Comparison of ENCODE assay signal across 9 mouse cellular contexts in the genomic region with DNA sequence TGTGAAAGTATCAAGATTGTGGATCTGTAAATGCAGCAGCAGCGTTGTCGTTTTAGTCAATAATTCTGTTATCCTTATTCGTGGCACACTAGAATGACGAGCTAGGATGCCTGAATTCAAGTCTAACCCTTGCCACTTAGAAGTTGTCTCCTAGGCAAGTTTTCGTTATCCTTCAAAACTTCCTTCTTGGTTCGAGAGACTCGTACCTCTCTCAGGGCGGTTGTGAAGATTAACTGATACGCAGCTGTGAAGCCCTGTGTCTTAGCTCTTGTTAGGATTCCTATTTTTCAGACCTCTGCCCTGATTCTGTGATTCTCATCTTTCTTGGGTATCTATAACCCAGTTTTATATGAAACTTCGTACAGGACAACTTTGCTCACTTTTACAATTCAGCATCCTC. TPM values are rescaled to one million over a fixed set of nuclear protein-coding genes. Genes with fewer than 3 reads are reported as not detected.
A peak's percentile ranks its signal among the peaks of the same experiment; 100 is the strongest.
DNase-seq lines count a peak whose midpoint lies in the region; ATAC-seq and TF ChIP-seq lines count a peak whose summit lies in the region.
"Had no signal": no experiment of that assay in that cellular context is flagged by ENCODE, and none has a peak within 500 bp of the region (broad histone marks: within the 10 kb centered on the region; RNA-seq: fewer than 3 reads in every experiment).

No protein-coding gene starts in this region.

- no peaks in the 10 kb centered on the region for H3K9me3 ChIP-seq in forebrain, embryonic 14.5 days (replicated peaks; ENCODE audit: control insufficient read depth, low read length)
- H3K9me3 ChIP-seq in liver, embryonic 13.5 days (replicated peaks): no peaks in the 10 kb centered on the region

- H3K27ac ChIP-seq in forebrain, embryonic 14.5 days (ENCODE audit: low read depth, low read length): no peak overlapping the region
- peak overlapping the region; percentile 87; the same call in 1 of the 2 replicates for H3K27ac ChIP-seq in liver, embryonic 13.5 days

- H3K79me3 ChIP-seq in C2C12 (ENCODE audit: low read depth): peaks cover 33% of the 10 kb centered on the region

- peak overlapping the region; percentile 82; the same call in 1 of the 2 replicates for H3K9ac ChIP-seq in forebrain, embryonic 14.5 days (ENCODE audit: low read length)
- peak overlapping the region; percentile 91 for H3K9ac ChIP-seq in liver, embryonic 13.5 days

- ATAC-seq in forebrain, embryonic 14.5 days: no peak
- ATAC-seq in liver, embryonic 13.5 days (ENCODE audit: low read depth): no peak

- peak; percentile 58 for DNase-seq in heart, adult 11 months
- DNase-seq in heart, postnatal 10 days: no peak
- DNase-seq in forebrain, embryonic 14.5 days (ENCODE audit: low spot score): no peak
- no peak for DNase-seq in liver, embryonic 13.5 days
- DNase-seq in adrenal gland, adult 8-10 months: no peak
- no peak for DNase-seq in adrenal gland, postnatal 25 days
- DNase-seq in left cerebral cortex, adult 18-20 months (ENCODE audit: low spot score in 2 of 2): no peak
- DNase-seq: lung, postnatal 36 days had no signal

- peak overlapping the region; percentile 83 for H3K4me2 ChIP-seq in forebrain, embryonic 14.5 days (ENCODE audit: low read length)
- H3K4me2 ChIP-seq in liver, embryonic 13.5 days: peak overlapping the region; percentile 88

- no peak overlapping the region for H3ac ChIP-seq in C2C12 (ENCODE audit: control insufficient read depth, insufficient read length, low read depth)

- H3K4me1 ChIP-seq in forebrain, embryonic 14.5 days (ENCODE audit: control insufficient read depth, insufficient read depth, low read length): peaks cover 10% of the 10 kb centered on the region
- H3K4me1 ChIP-seq in liver, embryonic 13.5 days (replicated peaks): peaks cover 40% of the 10 kb centered on the region

- no peak for TF ChIP-seq CTCF in C2C12 (IDR thresholded peaks at IDR 0.05; ENCODE audit: control insufficient read depth, insufficient read depth, insufficient read length)

- intact Hi-C loops in heart, postnatal 10 days (cut with DNase I): no loop called here

- H3K36me3 ChIP-seq in C2C12 (ENCODE audit: control insufficient read depth, insufficient read depth): peaks cover 14% of the 10 kb centered on the region
- H3K36me3 ChIP-seq in forebrain, embryonic 14.5 days (ENCODE audit: control insufficient read depth, insufficient read depth, low read length): peaks cover 6% of the 10 kb centered on the region; the same call in 1 of the 2 replicates
- H3K36me3 ChIP-seq in liver, embryonic 13.5 days: peaks cover 19% of the 10 kb centered on the region

- H3K27me3 ChIP-seq in C2C12 (ENCODE audit: control insufficient read depth, insufficient read depth, insufficient read length): no peaks in the 10 kb centered on the region
- no peaks in the 10 kb centered on the region for H3K27me3 ChIP-seq in forebrain, embryonic 14.5 days (replicated peaks; ENCODE audit: control insufficient read depth, insufficient read depth, low read length)
- no peaks in the 10 kb centered on the region for H3K27me3 ChIP-seq in liver, embryonic 13.5 days

- peak overlapping the region; percentile 98 for H3K4me3 ChIP-seq in C2C12 (ENCODE audit: insufficient read depth, poor library complexity, severe bottlenecking)
- peak overlapping the region; percentile 81 for H3K4me3 ChIP-seq in forebrain, embryonic 14.5 days (ENCODE audit: low read depth, low read length)
- peak overlapping the region; percentile 93 for H3K4me3 ChIP-seq in liver, embryonic 13.5 days (replicated peaks)

- peaks cover 79% of the 10 kb centered on the region for H3K79me2 ChIP-seq in C2C12 (ENCODE audit: control insufficient read depth, insufficient read depth)

- WGBS in forebrain, embryonic 14.5 days: 59% methylated on average over 10 of the region's 10 CpGs
- 27% methylated on average over 10 of the region's 10 CpGs for WGBS in liver, embryonic 13.5 days (ENCODE audit: insufficient replicate concordance)

TF ChIP-seq in C2C12, 6 proteins besides CTCF, POLR2A, EP300 and RAD21:
- TF ChIP-seq CEBPB (IDR thresholded peaks at IDR 0.05; ENCODE audit: low read depth): no peak
- no peak for TF ChIP-seq MYOD1 (IDR thresholded peaks at IDR 0.05; ENCODE audit: control insufficient read depth, insufficient read length, low read depth)
- no peak for TF ChIP-seq MAX (IDR thresholded peaks at IDR 0.05)
- no peak for TF ChIP-seq FOSL1 (IDR thresholded peaks at IDR 0.05; ENCODE audit: insufficient read depth, low read length, poor library complexity, severe bottlenecking)
- TF ChIP-seq MYOG (IDR thresholded peaks at IDR 0.05; ENCODE audit: control insufficient read depth, extremely low read depth, insufficient read length): no peak
- no peak for TF ChIP-seq USF1 (IDR thresholded peaks at IDR 0.05; ENCODE audit: low read depth)

RNA-seq across cellular contexts. Expression of a gene that starts 0.8 kb away (rescaled TPM):
- total RNA-seq in heart, postnatal 10 days (2021): 10 to 100 TPM; 20.3 to 21.5 TPM
- 10.4 TPM for polyA plus RNA-seq in C2C12 (2012; fragmentation: generic; extraction: Trizol)
- polyA plus RNA-seq in forebrain, embryonic 14.5 days (2014; fragmentation: Nextera tagmentation; extraction: Ambion mirVana): 22.8 and 26.9 TPM in 2 replicates
- 16.7 and 18.2 TPM in 2 replicates for polyA plus RNA-seq in liver, embryonic 13.5 days (2015; fragmentation: Nextera tagmentation; extraction: Ambion mirVana)
- 10 to 100 TPM; 38.6 to 56.3 (median 41.6) TPM for total RNA-seq in adrenal gland, adult 8-10 months (2022)
- 36.8 and 38.4 TPM in 2 replicates for total RNA-seq in adrenal gland, postnatal 25 days (2021)
- total RNA-seq in left cerebral cortex, adult 18-20 months (2021): 10 to 100 TPM; 63.5 to 68.1 TPM

RNA-seq across cellular contexts. Expression of a gene that starts 1.1 kb away (rescaled TPM):
- 10 to 100 TPM; 23.9 to 24.6 TPM for total RNA-seq in heart, postnatal 10 days (2021)
- 32.6 TPM for polyA plus RNA-seq in C2C12 (2012; fragmentation: generic; extraction: Trizol)
- polyA plus RNA-seq in forebrain, embryonic 14.5 days (2014; fragmentation: Nextera tagmentation; extraction: Ambion mirVana): 60.3 and 71.9 TPM in 2 replicates
- 64.9 and 74.9 TPM in 2 replicates for polyA plus RNA-seq in liver, embryonic 13.5 days (2015; fragmentation: Nextera tagmentation; extraction: Ambion mirVana)
- 10 to 100 TPM; 40.9 to 50.9 (median 45.1) TPM for total RNA-seq in adrenal gland, adult 8-10 months (2022)
- total RNA-seq in adrenal gland, postnatal 25 days (2021): 50.3 and 50.9 TPM in 2 replicates
- 10 to 100 TPM; 27.4 to 27.8 TPM for total RNA-seq in left cerebral cortex, adult 18-20 months (2021)
